Mouse (Mus musculus): ENCODE measurements around the gene Vmn1r163.
"Not testable (repeated sequence)": the region's sequence is repeated elsewhere in the genome, so short reads cannot be mapped to it uniquely, and the experiment has no call there.

The Vmn1r163 gene

GRCm38 (mm10) chr7:23055240-23055639 is at the start of gene Vmn1r163:
Gene Vmn1r163, plus strand, starts transcription at chr7:23055540.
- not testable (repeated sequence) for DNase-seq (ENCODE audit: low spot score in 2 of 2)

DNA sequence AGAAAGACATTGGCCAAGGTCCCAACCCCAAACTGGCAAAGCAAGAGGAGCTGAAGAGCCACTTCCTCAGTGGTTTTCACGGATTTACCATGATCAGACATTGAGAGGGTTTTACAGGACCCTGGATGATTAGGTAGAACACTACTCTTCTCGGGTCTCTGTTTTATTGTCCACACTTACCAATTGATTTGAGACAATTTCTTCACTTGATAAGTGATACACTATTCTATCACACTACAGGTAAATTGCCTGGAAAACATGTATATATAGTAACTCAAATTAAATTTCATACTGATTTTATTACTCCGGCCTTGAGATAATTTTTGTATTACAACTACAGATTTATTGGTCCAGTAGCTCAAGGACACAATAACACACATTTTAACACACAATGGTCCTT is 35.5 kb upstream of the Vmn1r163 start, which contains the start of gene Gm4216:
TSS of gene Gm4216 (minus strand) at position 101 of the 400 bp plus-strand sequence.
- DNase-seq (ENCODE audit: low spot score in 2 of 2): not testable (repeated sequence)

- DNase-seq (ENCODE audit: low spot score in 2 of 2): not testable (repeated sequence)
Measured at GRCm38 (mm10) chr7:23067356-23067755, 12.0 kb downstream of the Vmn1r163 start, which contains the start of gene Gm8720. Gene Gm8720, minus strand, starts transcription at chr7:23067456.

Measured in urinary bladder, postnatal 36 days (tissue).